Mouse (Mus musculus): ENCODE data around the gene Gm37240.

- no peak for TF ChIP-seq POLR2A (IDR thresholded peaks at IDR 0.05; ENCODE audit: borderline replicate concordance, low read depth, low read length)
- TF ChIP-seq CTCF (IDR thresholded peaks at IDR 0.05; ENCODE audit: low read depth, low read length) = no peak
Observed at GRCm38 (mm10) chr3:85301851-85302250, 585.5 kb downstream of the Gm37240 start.

All from bone marrow macrophage, adult 2 months (primary cell).